Mouse (Mus musculus) liver, embryonic 15.5 days (tissue): ENCODE data around the gene Hist1h2bl. TPM values are rescaled to one million over a fixed set of nuclear protein-coding genes. Genes with fewer than 3 reads are reported as not detected.

ENCODE experiments used
- ATAC-seq: fragments of 200-750 bp; cut with Nextera tagmentation; 2 replicates; pipeline ENCODE4 v1.8.0; 2017; ENCODE audit warnings: moderate number of reproducible peaks, mild to moderate bottlenecking, moderate library complexity; ENCODE audit not compliant: insufficient read depth
- H3K27ac ChIP-seq: fragments of 300-500 bp; sonication (generic); replicated peaks from 2 replicates; pipeline ENCODE4 v1.5.1; 2015; ENCODE audit warnings: mild to moderate bottlenecking, inconsistent platforms
- H3K27me3 ChIP-seq: fragments of 300-500 bp; sonication (generic); 2 replicates; pipeline ENCODE4 v1.6.1; 2015; ENCODE audit warnings: mild to moderate bottlenecking, inconsistent platforms
- H3K36me3 ChIP-seq: fragments of 300-500 bp; sonication (generic); replicated peaks from 2 replicates; pipeline ENCODE4 v1.6.1; 2015; ENCODE audit warnings: moderate library complexity, mild to moderate bottlenecking, inconsistent platforms
- H3K4me1 ChIP-seq: fragments of 300-500 bp; sonication (generic); replicated peaks from 2 replicates; pipeline ENCODE4 v1.6.1; 2015; ENCODE audit warnings: inconsistent platforms
- H3K4me2 ChIP-seq: fragments of 300-500 bp; sonication (generic); 2 replicates; pipeline ENCODE4 v1.6.1; 2015; ENCODE audit warnings: moderate library complexity, mild to moderate bottlenecking, inconsistent platforms
- H3K4me3 ChIP-seq: fragments of 300-500 bp; sonication (generic); replicated peaks from 2 replicates; pipeline ENCODE4 v1.5.1; 2015; ENCODE audit warnings: mild to moderate bottlenecking, inconsistent platforms
- H3K9ac ChIP-seq: fragments of 300-500 bp; sonication (generic); 2 replicates; pipeline ENCODE4 v1.6.1; 2015; ENCODE audit warnings: moderate library complexity, mild to moderate bottlenecking, inconsistent platforms
- H3K9me3 ChIP-seq: fragments of 300-500 bp; sonication (generic); replicated peaks from 2 replicates; pipeline ENCODE4 v1.6.1; 2016; ENCODE audit warnings: inconsistent platforms
- WGBS: fragments of 180-500 bp; shearing (Covaris S2); methylation state at CpG from one replicate; pipeline ENCODE4 v1.1.7; 2015; ENCODE audit warnings: mixed read lengths; ENCODE audit not compliant: insufficient replicate concordance; 5-methylcytosine and 5-hydroxymethylcytosine counted together
- microRNA-seq: library from miRNA; unstranded; fragments of <30 nt; microRNA quantifications from one replicate; pipeline ENCODE4, GENCODE M21; 2016
- polyA plus RNA-seq: library from polyadenylated mRNA; unstranded; fragments of >200 nt; fragmentation: Nextera tagmentation; extraction: Ambion mirVana; gene quantifications from 2 replicates; pipeline ENCODE4 v1.2.1, GENCODE M21; 2015

Hist1h2bl gene
- polyA plus RNA-seq, 1 experiment from 2014 or later, result 3.4 TPM

GRCm38 (mm10) chr13:21710031-21710711, 5.8 kb downstream of the Hist1h2bl start:
- peak; percentile 74 for ATAC-seq
- peak overlapping the region; percentile 63 for H3K9ac ChIP-seq
- peak overlapping the region; percentile 84 for H3K4me2 ChIP-seq
- H3K36me3 ChIP-seq, result no peaks in the 10 kb centered on the region
- peak overlapping the region; percentile 85 for H3K27ac ChIP-seq
- H3K4me1 ChIP-seq, result peaks cover 27% of the 10 kb centered on the region
- no peaks in the 10 kb centered on the region for H3K9me3 ChIP-seq
- H3K27me3 ChIP-seq, result no peaks in the 10 kb centered on the region
- under 1% methylated on average over 32 of the region's 32 CpGs for WGBS
- peak overlapping the region; percentile 72 for H3K4me3 ChIP-seq

- 0 out of 2 replicates have a peak, but pooled peaks cover 7% of the 10 kb centered on the region for H3K27me3 ChIP-seq
- no peak overlapping the region for H3K4me2 ChIP-seq
- H3K36me3 ChIP-seq, result no peaks in the 10 kb centered on the region
- H3K27ac ChIP-seq, result no peak overlapping the region
- H3K9ac ChIP-seq, result no peak overlapping the region
- no peak for ATAC-seq
- peaks cover 8% of the 10 kb centered on the region for H3K4me1 ChIP-seq
- no peaks in the 10 kb centered on the region for H3K9me3 ChIP-seq
- 49% methylated on average over 4 of the region's 4 CpGs for WGBS
- H3K4me3 ChIP-seq, result no peak overlapping the region
Observed at GRCm38 (mm10) chr13:21706669-21707068, 9.3 kb downstream of the Hist1h2bl start.

GRCm38 (mm10) chr13:21697811-21698210, 18.1 kb downstream of the Hist1h2bl start, which contains the start of gene Olfr1359:
Gene Olfr1359 (plus strand): TSS chr13:21698111.
- Histone ChIP-seq H3K4me1 (no peaks in the 10 kb centered on the region), H3K36me3 (no peaks in the 10 kb centered on the region), H3K9ac (no peak within 1 kb of the TSS), H3K27me3 (peaks cover 15% of the 10 kb centered on the region), H3K4me2 (no peak within 1 kb of the TSS), H3K4me3 (no peak within 1 kb of the TSS), H3K27ac (no peak within 1 kb of the TSS), H3K9me3 (no peaks in the 10 kb centered on the region)
- no peak for ATAC-seq

- no peaks in the 10 kb centered on the region; the same call in 1 of the 2 replicates for H3K27me3 ChIP-seq
- no peaks in the 10 kb centered on the region for H3K4me1 ChIP-seq
- 54% methylated on average over 2 of the region's 2 CpGs for WGBS
- H3K4me3 ChIP-seq, result no peak within 1 kb of the TSS
- H3K9me3 ChIP-seq, result no peaks in the 10 kb centered on the region
- no peak within 1 kb of the TSS for H3K4me2 ChIP-seq
- no peaks in the 10 kb centered on the region for H3K36me3 ChIP-seq
- ATAC-seq, result no peak
- no peak within 1 kb of the TSS for H3K9ac ChIP-seq
- no peak within 1 kb of the TSS for H3K27ac ChIP-seq
Observed at GRCm38 (mm10) chr13:21677305-21677704, 38.6 kb downstream of the Hist1h2bl start, which contains the start of gene Olfr1360. Gene Olfr1360 (minus strand): TSS chr13:21677405.

Small RNA genes within 50 kb of the gene (microRNA-seq; reads per million reads assigned to microRNA genes)
- gene Gm44357 (not detected), gene Gm44367 (not detected), gene Gm44454 (0.76 reads per million)

Other genes with a start within 250 kb of the Hist1h2bl start
- gene Nkapl, start 247.6 kb downstream of the Hist1h2bl start, polyA plus RNA-seq, result 0.66 and 0.94 TPM in 2 replicates
- gene Zkscan4, start 237.2 kb downstream of the Hist1h2bl start, polyA plus RNA-seq, result 0.31 and 0.38 TPM in 2 replicates
- not detected in 2 replicates for gene Gm10065, start 236.7 kb downstream of the Hist1h2bl start, polyA plus RNA-seq
- 0.59 and 0.71 TPM in 2 replicates for gene AK157302, start 220.9 kb downstream of the Hist1h2bl start, polyA plus RNA-seq
- 4.8 and 7.3 TPM in 2 replicates for gene Gm11273, start 214.7 kb downstream of the Hist1h2bl start, polyA plus RNA-seq
- gene Zkscan8, start 185.0 kb downstream of the Hist1h2bl start, polyA plus RNA-seq, result 1.1 and 1.2 TPM in 2 replicates
- gene Olfr1366, start 173.3 kb downstream of the Hist1h2bl start, polyA plus RNA-seq, result not detected in 2 replicates
- not detected in 2 replicates for gene Olfr1535, start 156.2 kb downstream of the Hist1h2bl start, polyA plus RNA-seq
- gene Olfr1364, start 134.4 kb downstream of the Hist1h2bl start, polyA plus RNA-seq, result not detected in 2 replicates
- not detected in 2 replicates for gene Olfr1362, start 102.1 kb downstream of the Hist1h2bl start, polyA plus RNA-seq
- not detected in 2 replicates for gene Olfr11, start 73.6 kb downstream of the Hist1h2bl start, polyA plus RNA-seq
- not detected in 2 replicates for gene Olfr1361, start 52.8 kb downstream of the Hist1h2bl start, polyA plus RNA-seq
- not detected in 2 replicates for gene Olfr1360, start 38.7 kb downstream of the Hist1h2bl start, polyA plus RNA-seq
- not detected in 2 replicates for gene Olfr1359, start 18.0 kb downstream of the Hist1h2bl start, polyA plus RNA-seq
- gene Hist1h2ai, start 279 bp upstream of the Hist1h2bl start, polyA plus RNA-seq, result 6.7 and 19.9 TPM in 2 replicates
- 4.3 and 10.4 TPM in 2 replicates for gene Hist1h3h, start 1.5 kb upstream of the Hist1h2bl start, polyA plus RNA-seq
- 7.6 and 8.8 TPM in 2 replicates for gene Hist1h2bm, start 5.9 kb upstream of the Hist1h2bl start, polyA plus RNA-seq
- gene Hist1h4j, start 18.9 kb upstream of the Hist1h2bl start, polyA plus RNA-seq, result 0.86 and 0.88 TPM in 2 replicates
- gene Hist1h4k, start 34.4 kb upstream of the Hist1h2bl start, polyA plus RNA-seq, result 4.0 and 6.0 TPM in 2 replicates
- 40.7 and 47.8 TPM in 2 replicates for gene Hist1h2ak, start 37.7 kb upstream of the Hist1h2bl start, polyA plus RNA-seq
- gene Hist1h2bn, start 38.0 kb upstream of the Hist1h2bl start, polyA plus RNA-seq, result 7.6 and 11.2 TPM in 2 replicates
- 32.9 and 34.2 TPM in 2 replicates for gene Hist1h1b, start 64.5 kb upstream of the Hist1h2bl start, polyA plus RNA-seq
- 144 and 178 TPM in 2 replicates for gene Hist1h3i, start 67.2 kb upstream of the Hist1h2bl start, polyA plus RNA-seq
- 10.9 and 14.7 TPM in 2 replicates for gene Hist1h2an, start 71.1 kb upstream of the Hist1h2bl start, polyA plus RNA-seq
- 5.4 and 6.8 TPM in 2 replicates for gene Hist1h2bp, start 71.3 kb upstream of the Hist1h2bl start, polyA plus RNA-seq
- gene Hist1h2bq, start 94.1 kb upstream of the Hist1h2bl start, polyA plus RNA-seq, result 25.1 and 27.6 TPM in 2 replicates
- 1.1 TPM in 1 of 2 replicates, not detected in the other for gene Hist1h2ao, start 94.3 kb upstream of the Hist1h2bl start, polyA plus RNA-seq
- not detected in 2 replicates for gene Hist1h4m, start 95.6 kb upstream of the Hist1h2bl start, polyA plus RNA-seq
- gene Hist1h4n, start 116.1 kb upstream of the Hist1h2bl start, polyA plus RNA-seq, result 26.6 and 33.7 TPM in 2 replicates
- gene Hist1h2ap, start 117.4 kb upstream of the Hist1h2bl start, polyA plus RNA-seq, result 3,475 and 4,316 TPM in 2 replicates
- gene Hist1h2br, start 117.6 kb upstream of the Hist1h2bl start, polyA plus RNA-seq, result 25.5 and 29.5 TPM in 2 replicates
- gene Zfp184, start 229.0 kb upstream of the Hist1h2bl start, polyA plus RNA-seq, result 0.59 and 0.71 TPM in 2 replicates